Mouse (Mus musculus): ENCODE measurements at regions not wholly inside any gene's neighbourhood (a gene's known extent, or its start where the extent isn't known, plus 50 kb on each side); places are given as distances from the start of the nearest gene placed in this dataset.

GRCm38 (mm10) chr15:6014982-6015381 lies 284.6 kb upstream of the Dab2 start:
- no peak for TF ChIP-seq POLR2A (IDR thresholded peaks at IDR 0.05; ENCODE audit: low read depth, low read length)
- TF ChIP-seq CTCF (conservative IDR thresholded peaks at IDR 0.05 in 1 of 2, IDR thresholded peaks at IDR 0.05 in 1 of 2; ENCODE audit: low read depth in 2 of 2, low read length in 2 of 2) = no peak
- no peak for TF ChIP-seq NRF1 (IDR thresholded peaks at IDR 0.05; ENCODE audit: low read depth, low read length)
- TF ChIP-seq ELF1 (IDR thresholded peaks at IDR 0.05; ENCODE audit: low read depth, low read length) = no peak
- no peak for TF ChIP-seq HCFC1 (IDR thresholded peaks at IDR 0.05; ENCODE audit: low read depth, low read length)
- no peak for TF ChIP-seq KAT2A (IDR thresholded peaks at IDR 0.05; ENCODE audit: insufficient replicate concordance, low read length)
- no peak for TF ChIP-seq MYC (IDR thresholded peaks at IDR 0.05; ENCODE audit: low read depth, low read length)
- no peak for TF ChIP-seq ZC3H11A (IDR thresholded peaks at IDR 0.05; ENCODE audit: low read depth, low read length)
- TF ChIP-seq GABPA (IDR thresholded peaks at IDR 0.05; ENCODE audit: insufficient replicate concordance, low read depth, low read length) = no peak
- no peak for TF ChIP-seq MXI1 (IDR thresholded peaks at IDR 0.05; ENCODE audit: low read depth, low read length)
- no peak for TF ChIP-seq CHD1 (IDR thresholded peaks at IDR 0.05; ENCODE audit: low read depth, low read length)
